Mouse (Mus musculus): ENCODE measurements at regions not wholly inside any gene's neighbourhood (a gene's known extent, or its start where the extent isn't known, plus 50 kb on each side); places are given as distances from the start of the nearest gene placed in this dataset.

- TF ChIP-seq EP300 (IDR thresholded peaks at IDR 0.05; ENCODE audit: low read depth) (no peak), CTCF (IDR thresholded peaks at IDR 0.05; ENCODE audit: low read depth) (no peak)
These were observed 256.9 kb downstream of the Foxa2 start for GRCm38 (mm10) chr2:147789877-147790276.
